Mouse (Mus musculus) cerebellum, adult 2 months (tissue): Measurements from ENCODE around the gene Gpr161. TPM values are rescaled to one million over a fixed set of nuclear protein-coding genes. Genes with fewer than 3 reads are reported as not detected.

Source experiments
- DNase-seq, 2 experiments: peaks; one replicate each; pipeline ENCODE4 v3.0.0; 2021
- H3K27ac ChIP-seq: fragments of 200-500 bp; 2 replicates; pipeline ENCODE4 v1.5.1; 2012; ENCODE audit warnings: low read length, control low read depth, inconsistent platforms; ENCODE audit not compliant: insufficient read depth
- H3K27me3 ChIP-seq: fragments of 200-500 bp; 2 replicates; pipeline ENCODE4 v1.6.1; 2012; ENCODE audit warnings: inconsistent platforms, mild to moderate bottlenecking, low read length, moderate library complexity; ENCODE audit not compliant: control insufficient read depth, insufficient read depth
- H3K4me1 ChIP-seq: fragments of 200-500 bp; 2 replicates; pipeline ENCODE4 v1.6.1; 2011; ENCODE audit warnings: low read length; ENCODE audit not compliant: control insufficient read depth, insufficient read depth
- H3K4me3 ChIP-seq: fragments of 200-500 bp; replicated peaks from 2 replicates; pipeline ENCODE3; 2011; ENCODE audit warnings: mild to moderate bottlenecking, low read depth, low read length, control low read depth; ENCODE audit not compliant: insufficient read depth
- CTCF ChIP-seq: fragments of 200-500 bp; IDR thresholded peaks from 2 replicates; pipeline ENCODE4 v1.5.1; 2011; ENCODE audit warnings: low read depth, mild to moderate bottlenecking, control low read depth, low read length, moderate library complexity, borderline replicate concordance; ENCODE audit not compliant: insufficient read depth
- POLR2A ChIP-seq: fragments of 200-500 bp; IDR thresholded peaks from 2 replicates; pipeline ENCODE4 v1.6.1; 2011; ENCODE audit warnings: low read length, control low read depth, borderline replicate concordance; ENCODE audit not compliant: insufficient read depth
- whole genome bisulfite sequencing: fragments of 180-500 bp; shearing (Covaris S2); methylation state at CpG from one replicate; pipeline ENCODE4 v1.1.7; 2018; 5-methylcytosine and 5-hydroxymethylcytosine counted together
- polyA plus RNA-seq: library from polyadenylated mRNA; depleted of rRNA; stranded (reverse); fragments of >200 nt; gene quantifications from 2 replicates; pipeline ENCODE4 v1.2.3, GENCODE M21; 2012

Gpr161 gene
- polyA plus RNA-seq, 1 experiment: 3.8 TPM

GRCm38 (mm10) chr1:165301108-165301507, 5.5 kb downstream of the Gpr161 start:
- H3K4me1 ChIP-seq: no peaks in the 10 kb centered on the region
- TF ChIP-seq POLR2A (no peak), CTCF (no peak)
- WGBS: 86% methylated on average over 3 of the region's 3 CpGs
- no peak for DNase-seq
- H3K4me3 ChIP-seq: no peak overlapping the region
- H3K27ac ChIP-seq: no peak overlapping the region
- no peaks in the 10 kb centered on the region for H3K27me3 ChIP-seq

GRCm38 (mm10) chr1:165301567-165301966, 6.0 kb downstream of the Gpr161 start:
- no peak for DNase-seq
- Histone ChIP-seq H3K4me3 (no peak overlapping the region), H3K27ac (no peak overlapping the region), H3K27me3 (no peaks in the 10 kb centered on the region), H3K4me1 (no peaks in the 10 kb centered on the region)
- WGBS: 84% methylated on average over 2 of the region's 2 CpGs
- TF ChIP-seq POLR2A: no peak
- no peak for TF ChIP-seq CTCF

- 48% methylated on average over 13 of the region's 13 CpGs for WGBS
- Histone ChIP-seq H3K27ac (no peak overlapping the region), H3K4me1 (no peaks in the 10 kb centered on the region), H3K27me3 (no peaks in the 10 kb centered on the region), H3K4me3 (no peak overlapping the region)
- no peak for DNase-seq
- TF ChIP-seq CTCF: no peak
- no peak for TF ChIP-seq POLR2A
These were observed 7.0 kb downstream of the Gpr161 start for GRCm38 (mm10) chr1:165302455-165303208.

DNA sequence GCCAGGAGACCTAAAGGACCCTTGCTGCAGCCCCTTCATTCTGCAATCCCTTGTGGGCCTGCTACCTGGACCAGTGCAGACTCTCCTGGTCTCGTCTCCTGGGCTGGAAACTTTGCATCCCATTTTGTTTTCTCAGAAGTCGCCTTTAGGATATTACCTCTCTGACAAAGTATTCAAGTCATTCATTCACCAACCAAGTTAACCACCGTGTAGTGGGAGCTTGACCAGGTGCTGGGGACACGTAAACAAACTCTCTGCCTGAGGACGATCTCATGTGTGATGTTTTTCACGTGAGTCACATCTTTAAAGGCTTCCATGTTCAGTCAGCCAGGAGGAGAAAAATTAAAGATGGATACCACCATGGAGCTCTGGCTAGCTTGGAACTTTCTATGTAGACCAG, 7.6 kb downstream of the Gpr161 start:
- no peak for DNase-seq
- Histone ChIP-seq H3K27ac (no peak overlapping the region), H3K4me3 (no peak overlapping the region), H3K27me3 (no peaks in the 10 kb centered on the region), H3K4me1 (no peaks in the 10 kb centered on the region)
- TF ChIP-seq CTCF: no peak
- no peak for TF ChIP-seq POLR2A
- 90% methylated on average over 6 of the region's 6 CpGs for WGBS

DNA sequence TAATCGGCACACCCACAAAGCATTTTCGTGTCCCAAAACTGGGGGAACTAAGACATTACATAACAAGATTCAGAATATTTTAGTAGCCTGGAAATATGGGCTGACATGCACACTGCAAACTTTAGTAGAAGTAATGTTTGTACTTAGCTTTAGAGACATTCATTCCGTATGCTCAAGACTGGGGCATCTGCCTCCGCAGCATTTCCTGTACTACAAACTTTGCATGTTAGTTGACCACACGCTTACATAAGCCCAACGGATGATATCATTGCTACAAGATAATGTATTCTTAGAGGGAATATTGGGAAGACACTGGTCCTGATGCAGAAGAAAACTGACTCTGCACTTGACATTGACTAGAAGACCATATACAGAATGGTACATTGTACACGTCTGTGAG, 8.8 kb downstream of the Gpr161 start:
- no peak overlapping the region for H3K4me3 ChIP-seq
- no peak for DNase-seq
- 93% methylated on average over 7 of the region's 7 CpGs for WGBS
- no peaks in the 10 kb centered on the region for H3K27me3 ChIP-seq
- no peak overlapping the region for H3K27ac ChIP-seq
- TF ChIP-seq CTCF (no peak), POLR2A (no peak)
- no peaks in the 10 kb centered on the region for H3K4me1 ChIP-seq

GRCm38 (mm10) chr1:165308180-165308579, 12.6 kb downstream of the Gpr161 start:
- Histone ChIP-seq H3K27me3 (no peaks in the 10 kb centered on the region), H3K27ac (no peak overlapping the region), H3K4me1 (no peaks in the 10 kb centered on the region), H3K4me3 (no peak overlapping the region)
- DNase-seq: no peak
- TF ChIP-seq CTCF: no peak
- TF ChIP-seq POLR2A: no peak
- WGBS: 91% methylated on average over 11 of the region's 11 CpGs

- H3K4me1 ChIP-seq: no peaks in the 10 kb centered on the region
- TF ChIP-seq POLR2A: no peak
- no peak for TF ChIP-seq CTCF
- no peak for DNase-seq
- WGBS: 29% methylated on average over 11 of the region's 11 CpGs
- H3K27ac ChIP-seq: no peak overlapping the region
- H3K27me3 ChIP-seq: no peaks in the 10 kb centered on the region
- H3K4me3 ChIP-seq: no peak overlapping the region
These were observed 20.8 kb downstream of the Gpr161 start for GRCm38 (mm10) chr1:165316361-165316760.
